Mouse (Mus musculus) Patski (cell line): ENCODE measurements around the gene Cers3. TPM values are rescaled to one million over a fixed set of nuclear protein-coding genes. Genes with fewer than 3 reads are reported as not detected.

ENCODE experiments used
- ATAC-seq: fragments of 100-300 bp; one replicate; pipeline ENCODE4 v1.8.0; 2021
- CTCF ChIA-PET: fragments of 350-600 bp; sonication (Branson Sonifier 250); formaldehyde crosslinking; loops from one replicate; lab custom pipeline; 2022; ENCODE audit warnings: inconsistent platforms; lab: Charles Lee
- POLR2A ChIA-PET: fragments of 350-600 bp; sonication (Branson Sonifier 250); formaldehyde crosslinking; loops from one replicate; lab custom pipeline; 2022; ENCODE audit warnings: antibody characterized with exemption, inconsistent platforms; lab: Charles Lee
- DNase-seq: peaks from one replicate; pipeline ENCODE4 v3.0.0-alpha.2; 2011; ENCODE audit warnings: low read depth, low spot score
- H3K27me3 ChIP-seq: fragments of 371-371 bp; one replicate; pipeline ENCODE4 v1.5.1; 2021
- CTCF ChIP-seq: fragments of 100-300 bp; IDR thresholded peaks from one replicate; pipeline ENCODE4 v1.5.1; 2021
- in situ Hi-C: fragments of 300-500 bp; cut with MboI; formaldehyde crosslinking; loops from 3 replicates; pipeline ENCODE4 v1.11.1; 2018; ENCODE audit warnings: low pct_unique_long_range_greater_than_20kb, mixed read lengths
- polyA plus RNA-seq: library from polyadenylated mRNA; unstranded; gene quantifications from one replicate; pipeline ENCODE4 v1.2.3, GENCODE M21; 2021

Cers3 gene
- polyA plus RNA-seq, 1 experiment from 2014 or later: 0.10 TPM

DNA sequence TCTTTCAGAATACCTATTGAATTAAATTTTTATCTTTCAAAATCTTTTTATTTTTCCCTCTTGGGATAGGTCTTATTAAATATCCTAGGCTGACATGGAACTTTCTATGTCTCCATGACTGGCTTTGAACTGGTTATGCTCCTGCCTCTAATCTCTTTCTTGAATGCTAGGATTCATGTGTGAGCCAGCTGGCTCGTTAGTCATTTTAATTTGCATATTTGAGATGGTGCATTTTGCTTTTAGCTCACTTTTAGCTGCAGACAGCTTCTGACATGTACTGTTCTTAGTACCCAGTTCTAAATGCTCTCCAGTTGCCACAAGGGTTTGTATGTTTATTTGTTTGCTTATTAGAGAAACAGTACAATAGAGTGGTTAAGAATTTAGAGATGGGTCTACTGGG, 114.3 kb downstream of the Cers3 start:
- H3K27me3 ChIP-seq: peaks cover 30% of the 10 kb centered on the region
- ChIA-PET POLR2A (no interaction called here), CTCF (no interaction called here)
- DNase-seq: no peak
- in situ Hi-C loops: no loop called here
- no peak for ATAC-seq
- TF ChIP-seq CTCF: no peak

DNA sequence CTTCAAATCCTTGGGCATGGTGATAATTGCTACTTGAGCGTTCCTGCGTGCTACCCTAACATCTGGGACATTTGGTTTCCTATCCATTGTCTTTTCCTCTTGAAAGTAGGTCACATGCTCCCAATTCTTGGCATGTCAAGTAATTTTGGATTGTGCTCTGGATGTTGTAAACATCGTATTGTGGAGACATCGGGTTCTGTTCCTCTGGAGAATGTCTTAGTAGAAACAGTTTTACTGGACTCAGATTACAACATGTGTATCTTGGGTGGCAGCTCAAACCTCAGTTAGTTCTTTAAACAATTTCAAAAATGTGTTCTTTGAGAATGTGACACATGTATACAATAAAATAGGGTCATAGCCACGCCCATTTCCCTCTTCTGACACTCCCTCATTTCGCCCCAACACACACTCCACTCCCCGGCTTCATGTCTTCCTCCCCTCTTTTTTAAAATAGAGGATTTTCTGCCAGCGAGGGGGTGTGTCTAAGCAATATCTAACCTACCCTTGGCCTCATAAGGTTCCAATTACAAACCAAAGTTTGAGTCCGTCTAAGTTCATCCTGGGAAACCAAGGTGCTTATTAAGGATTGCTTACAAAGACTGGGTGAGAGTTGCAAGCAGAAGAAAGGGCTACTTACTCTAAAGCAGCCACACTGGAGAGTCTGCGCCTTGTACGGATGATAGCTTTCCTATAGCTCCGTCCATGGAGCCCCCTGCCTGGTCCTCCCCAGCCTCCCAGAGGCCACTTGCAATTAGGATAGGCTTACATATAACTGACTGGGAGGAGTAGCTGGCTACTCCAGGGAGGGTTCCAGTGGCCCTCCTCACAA, 115.2 kb downstream of the Cers3 start:
- in situ Hi-C loops: no loop called here
- TF ChIP-seq CTCF: no peak
- DNase-seq (no peak), ATAC-seq (no peak)
- ChIA-PET POLR2A (interaction anchor here (0.6 kb wide), 1 partner anchor 76 kb away, joined by 3 read pairs; no protein-coding TSS in a partner anchor), CTCF (no interaction called here)
- H3K27me3 ChIP-seq: peaks cover 30% of the 10 kb centered on the region

DNA sequence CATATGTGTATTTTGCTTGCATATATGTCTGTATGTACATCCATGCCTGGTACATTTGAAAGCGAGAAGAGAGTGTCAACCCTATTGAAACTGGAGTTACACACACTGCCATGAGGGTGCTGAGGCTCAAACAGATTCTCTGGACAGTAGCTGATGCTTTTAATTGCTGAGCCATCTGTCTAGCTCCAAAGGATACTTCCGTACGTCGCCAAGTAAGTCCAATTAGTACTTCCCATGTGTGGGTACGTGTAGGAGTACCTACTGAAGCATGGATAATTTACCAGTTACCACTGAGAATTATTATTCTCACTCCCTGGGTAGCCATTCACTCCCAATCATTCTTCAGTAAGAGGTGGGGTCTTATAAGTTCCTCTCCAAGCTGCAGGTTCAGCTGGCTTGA, 115.9 kb downstream of the Cers3 start:
- CTCF ChIA-PET: no interaction called here
- in situ Hi-C loops: no loop called here
- DNase-seq (no peak), ATAC-seq (no peak)
- TF ChIP-seq CTCF: no peak
- POLR2A ChIA-PET: interaction anchor here (0.6 kb wide), 1 partner anchor 75 kb away, joined by 3 read pairs; no protein-coding TSS in a partner anchor
- H3K27me3 ChIP-seq: peaks cover 29% of the 10 kb centered on the region

- H3K27me3 ChIP-seq: peaks cover 21% of the 10 kb centered on the region
- CTCF ChIA-PET: no interaction called here
- no peak for DNase-seq
- in situ Hi-C loops: no loop called here
- TF ChIP-seq CTCF: no peak
- POLR2A ChIA-PET: no interaction called here
- ATAC-seq: no peak
These were observed 123.8 kb downstream of the Cers3 start for GRCm38 (mm10) chr7:66866944-66867718.

DNA sequence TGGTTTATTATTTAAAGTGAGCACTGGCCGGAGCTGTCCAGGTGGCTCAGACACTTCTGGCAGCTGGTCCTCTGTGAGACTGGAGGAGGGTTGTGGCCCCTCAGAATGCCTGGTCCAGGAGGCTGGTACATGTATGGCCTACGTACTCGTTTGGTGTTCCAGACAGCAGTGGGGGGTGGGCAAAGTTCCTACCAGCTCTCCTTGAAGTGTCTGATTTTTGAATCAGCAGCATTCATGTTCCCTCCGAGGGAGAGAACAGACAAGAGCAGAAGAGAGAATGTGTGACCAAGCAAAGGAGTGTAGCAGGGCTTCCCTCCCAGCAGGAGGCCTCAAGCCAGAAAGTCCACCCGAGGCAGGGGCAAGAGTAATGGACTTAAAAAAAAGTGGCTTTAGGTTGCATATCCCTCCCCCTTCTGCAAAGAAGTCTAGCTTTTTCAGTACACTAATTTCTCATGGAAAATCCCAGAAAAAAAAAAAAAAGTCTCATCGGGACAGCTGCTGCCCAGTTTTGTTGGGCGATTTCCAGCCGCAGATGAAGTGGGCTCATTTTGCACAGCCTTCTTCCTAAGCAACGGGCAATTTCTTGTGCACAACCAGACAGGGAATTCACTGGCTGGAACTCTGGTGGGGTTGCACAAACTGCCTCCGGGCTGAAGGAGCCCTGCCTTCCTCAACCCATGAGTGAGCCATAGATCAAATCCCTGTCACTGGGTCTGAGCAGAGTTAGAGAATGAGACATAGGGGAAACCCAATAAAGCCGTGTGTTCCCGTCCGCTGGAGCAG, 124.6 kb downstream of the Cers3 start:
- ChIA-PET CTCF (no interaction called here), POLR2A (no interaction called here)
- ATAC-seq: peak; percentile 88
- TF ChIP-seq CTCF: no peak
- H3K27me3 ChIP-seq: peaks cover 24% of the 10 kb centered on the region
- in situ Hi-C loops: no loop called here
- peak; percentile 92 for DNase-seq

DNA sequence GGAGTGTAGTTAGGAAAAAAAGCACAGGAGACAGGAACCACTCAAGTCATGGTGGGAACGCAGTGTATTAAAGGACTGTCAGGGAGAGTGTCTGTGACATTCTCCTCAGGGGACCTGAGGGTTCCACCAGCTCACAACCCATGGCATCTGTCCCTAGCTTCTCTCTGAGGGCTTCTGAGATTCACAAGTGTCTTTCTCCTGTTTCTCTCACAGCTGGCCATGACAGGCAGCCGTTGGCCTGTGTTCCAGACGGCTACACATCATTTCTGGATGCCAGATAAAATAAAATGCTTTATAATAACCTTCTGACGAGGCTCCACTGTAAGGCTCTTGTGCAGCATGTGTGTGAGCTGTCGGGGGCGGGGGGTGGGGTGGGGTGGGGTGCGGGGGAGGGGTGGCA, 128.2 kb downstream of the Cers3 start:
- CTCF ChIA-PET: no interaction called here
- ATAC-seq (no peak), DNase-seq (no peak)
- TF ChIP-seq CTCF: no peak
- in situ Hi-C loops: no loop called here
- H3K27me3 ChIP-seq: peaks cover 14% of the 10 kb centered on the region
- POLR2A ChIA-PET: interaction anchor here (0.6 kb wide), 1 partner anchor 327 kb away, joined by 4 read pairs; no protein-coding TSS in a partner anchor

DNA sequence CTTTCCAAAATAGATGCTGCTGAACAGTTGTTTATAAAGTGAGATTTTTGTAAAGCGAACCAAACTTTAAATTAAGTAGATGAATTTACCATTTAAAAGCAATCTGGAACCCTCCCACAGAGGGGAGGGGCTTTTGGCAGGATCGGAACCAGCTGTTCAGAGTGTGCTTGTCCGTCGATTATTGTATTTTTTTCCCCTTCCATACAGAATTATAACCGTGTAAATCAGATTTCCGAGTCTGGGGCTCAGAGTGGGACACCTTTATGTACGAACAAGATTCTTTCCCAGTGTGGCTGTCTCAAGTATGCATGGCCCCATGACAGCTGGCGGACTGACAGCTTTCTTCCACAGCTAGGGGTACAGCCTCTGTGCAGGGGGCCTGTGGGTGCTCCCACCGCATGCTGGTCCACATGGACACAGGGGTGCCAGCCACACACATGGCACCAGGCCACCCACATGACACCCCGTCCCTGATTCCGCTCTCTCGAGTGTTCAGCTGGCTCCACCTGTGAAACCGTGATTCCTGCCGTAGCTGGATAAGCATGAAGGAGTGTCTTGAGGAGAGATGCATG, 128.7 kb downstream of the Cers3 start:
- ATAC-seq (no peak), DNase-seq (no peak)
- CTCF ChIA-PET: no interaction called here
- in situ Hi-C loops: no loop called here
- H3K27me3 ChIP-seq: peaks cover 13% of the 10 kb centered on the region
- POLR2A ChIA-PET: interaction anchor here (0.6 kb wide), 1 partner anchor 463 kb away, joined by 10 read pairs; no protein-coding TSS in a partner anchor
- no peak for TF ChIP-seq CTCF

GRCm38 (mm10) chr7:66873235-66873634, 129.9 kb downstream of the Cers3 start:
- in situ Hi-C loops: no loop called here
- no peak for DNase-seq
- POLR2A ChIA-PET: interaction anchor here (0.7 kb wide), 1 partner anchor 425 kb away, joined by 4 read pairs; no protein-coding TSS in a partner anchor
- no peak for ATAC-seq
- no peak for TF ChIP-seq CTCF
- CTCF ChIA-PET: no interaction called here
- H3K27me3 ChIP-seq: peaks cover 13% of the 10 kb centered on the region

Other genes starting within 250 kb of the Cers3 start
- gene Asb7, start 53.9 kb upstream of the Cers3 start, polyA plus RNA-seq: 10.9 TPM
- 8.9 TPM for gene Lins1, start 53.6 kb upstream of the Cers3 start, polyA plus RNA-seq
- gene Adamts17, start 96.2 kb downstream of the Cers3 start, polyA plus RNA-seq: 0.04 TPM